Mouse (Mus musculus) cortical plate, adult 2 months (tissue): Measurements from ENCODE around the gene Klhl42.

Source experiments
- CTCF ChIP-seq: fragments of 200-500 bp; IDR thresholded peaks from 2 replicates; pipeline ENCODE4 v1.5.1; 2011; ENCODE audit warnings: mild to moderate bottlenecking, control low read depth, low read length; ENCODE audit not compliant: insufficient read depth; ENCODE audit errors: extremely low read depth
- POLR2A ChIP-seq: fragments of 200-500 bp; IDR thresholded peaks from 2 replicates; pipeline ENCODE4 v1.6.1; 2011; ENCODE audit warnings: mild to moderate bottlenecking, low read length, control low read depth; ENCODE audit not compliant: insufficient read depth; ENCODE audit errors: extremely low read depth

DNA sequence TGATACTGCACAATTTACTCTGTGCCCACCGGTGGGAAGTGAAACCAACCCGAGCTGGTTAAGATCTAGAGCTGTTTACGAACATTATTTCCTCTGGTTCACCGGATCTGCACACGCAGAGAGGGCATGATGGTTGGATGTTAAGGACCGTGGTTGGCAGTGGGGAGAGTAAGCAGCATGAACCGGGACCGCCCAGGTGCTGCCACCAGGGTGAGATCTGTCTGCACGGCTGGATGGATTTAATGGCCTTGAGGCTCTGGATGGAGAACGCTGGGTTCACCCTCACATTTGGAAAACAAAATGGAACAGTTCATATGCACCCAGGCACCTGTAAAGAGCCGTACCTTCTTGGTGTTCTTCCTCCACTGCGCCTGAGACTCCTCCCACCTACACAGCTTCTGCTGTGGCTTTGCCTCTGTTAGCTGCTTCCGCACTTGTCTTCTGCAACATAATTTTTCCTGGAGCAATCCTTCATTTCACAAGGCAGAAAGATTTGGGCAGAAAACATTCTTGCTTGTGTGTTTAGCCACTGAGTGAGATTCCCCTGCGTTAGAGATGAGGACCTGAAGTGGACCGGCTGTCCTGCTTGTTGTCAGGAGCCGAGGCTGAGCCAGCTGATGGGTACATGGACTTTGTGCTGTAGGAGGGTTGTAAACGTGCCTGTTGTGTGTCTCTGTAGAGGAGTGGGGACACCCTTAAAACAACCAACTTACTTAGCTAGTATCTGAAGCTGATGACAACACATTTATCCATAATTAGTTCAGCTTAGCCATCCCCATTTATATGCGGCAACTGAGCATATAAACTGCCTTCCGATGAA lies 8.5 kb downstream of the Klhl42 start:
- TF ChIP-seq CTCF (no peak), POLR2A (no peak)
